Mouse (Mus musculus): ENCODE results near the gene Cdpf1.

GRCm38 (mm10) chr15:85828071-85828470 lies 16.6 kb upstream of the Cdpf1 start:
- TF ChIP-seq CTCF (conservative IDR thresholded peaks at IDR 0.05; ENCODE audit: low read length) (no peak), POU5F1 (IDR thresholded peaks at IDR 0.05; ENCODE audit: borderline replicate concordance, low read length) (no peak)

Measured in E14TG2a.4 (cell line).